Comparison of ENCODE assay signal across 14 mouse cellular contexts in the genomic region with DNA sequence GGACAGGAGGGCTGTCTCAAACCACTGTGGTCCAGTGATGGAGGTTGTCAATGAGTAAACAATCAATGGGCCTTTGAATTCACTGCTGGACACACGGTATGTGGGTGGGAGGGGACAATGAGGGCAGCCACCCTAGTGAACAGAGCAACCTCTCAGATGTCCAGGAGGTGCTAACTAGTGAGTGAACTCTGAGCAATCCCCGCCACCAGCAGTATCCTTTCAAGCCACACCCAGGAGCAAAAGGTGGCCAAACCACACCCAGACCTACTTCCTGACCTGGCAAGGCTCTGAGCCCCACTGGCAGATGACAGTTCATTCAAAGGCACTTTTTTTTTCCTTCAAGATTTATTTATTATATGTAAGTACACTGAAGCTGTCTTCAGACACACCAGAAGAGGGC. TPM values are rescaled to one million over a fixed set of nuclear protein-coding genes. Genes with fewer than 3 reads are reported as not detected.
DNase-seq lines count a peak whose midpoint lies in the region; ATAC-seq and TF ChIP-seq lines count a peak whose summit lies in the region.
"Had no signal": no experiment of that assay in that cellular context is flagged by ENCODE, and none has a peak within 500 bp of the region (broad histone marks: within the 10 kb centered on the region; RNA-seq: fewer than 3 reads in every experiment).

No protein-coding gene starts in this region.

- peaks cover 28% of the 10 kb centered on the region for H3K27me3 ChIP-seq in intestine, embryonic 15.5 days (replicated peaks)
- peaks cover 25% of the 10 kb centered on the region for H3K27me3 ChIP-seq in intestine, postnatal 0 days (replicated peaks; ENCODE audit: control insufficient read depth, insufficient read depth, low read length)
- H3K27me3 ChIP-seq in E14TG2a.4 (ENCODE audit: insufficient read depth, low read length): peaks cover 52% of the 10 kb centered on the region
- H3K27me3 ChIP-seq in limb, embryonic 13.5 days: peaks cover 62% of the 10 kb centered on the region
- peaks cover 50% of the 10 kb centered on the region for H3K27me3 ChIP-seq in midbrain, embryonic 16.5 days (ENCODE audit: control insufficient read depth, insufficient read depth, low read depth, low read length)
- peaks cover 42% of the 10 kb centered on the region for H3K27me3 ChIP-seq in midbrain, embryonic 11.5 days (ENCODE audit: control insufficient read depth, insufficient read depth, low read length)

- H3K4me2 ChIP-seq in intestine, embryonic 15.5 days (replicated peaks): peak overlapping the region; percentile 84; the same call in 1 of the 2 replicates
- no peak overlapping the region for H3K4me2 ChIP-seq in intestine, postnatal 0 days (replicated peaks; ENCODE audit: low read depth)
- H3K4me2 ChIP-seq in limb, embryonic 13.5 days (replicated peaks): peak overlapping the region; percentile 81
- H3K4me2 ChIP-seq in midbrain, embryonic 16.5 days (ENCODE audit: low read length): no peak overlapping the region
- H3K4me2 ChIP-seq in midbrain, embryonic 11.5 days: no peak overlapping the region

- DNase-seq in kidney, adult 8-10 months: peak; percentile 81 to 89
- DNase-seq in midbrain, embryonic 11.5 days (ENCODE audit: low spot score, missing footprints): no peak
- DNase-seq: B cell, adult 2 months; cerebellum, adult 11 months had no signal

- no peak for ATAC-seq in intestine, embryonic 15.5 days
- ATAC-seq in intestine, postnatal 0 days: no peak
- ATAC-seq in limb, embryonic 13.5 days (ENCODE audit: low FRiP score, low read depth): no peak
- no peak for ATAC-seq in activated CD4-positive, CD25-positive, alpha-beta regulatory T cell, adult 4 months
- ATAC-seq in midbrain, embryonic 16.5 days: no peak
- ATAC-seq in midbrain, embryonic 11.5 days (ENCODE audit: low FRiP score): no peak
- ATAC-seq: forebrain, embryonic 14.5 days had no signal

- no peak overlapping the region for H3K4me3 ChIP-seq in intestine, embryonic 15.5 days (replicated peaks)
- H3K4me3 ChIP-seq in intestine, postnatal 0 days (ENCODE audit: low read depth, low read length): no peak overlapping the region
- H3K4me3 ChIP-seq in E14TG2a.4 (replicated peaks; ENCODE audit: low read length): peak overlapping the region; percentile 81
- H3K4me3 ChIP-seq in limb, embryonic 13.5 days: peak overlapping the region; percentile 54
- H3K4me3 ChIP-seq in midbrain, embryonic 16.5 days (ENCODE audit: low read depth, low read length): no peak overlapping the region
- H3K4me3 ChIP-seq in midbrain, embryonic 11.5 days (ENCODE audit: low read depth, low read length): no peak overlapping the region

- no peak overlapping the region for H3K27ac ChIP-seq in intestine, embryonic 15.5 days
- H3K27ac ChIP-seq in intestine, postnatal 0 days (ENCODE audit: low read depth, low read length): no peak overlapping the region
- H3K27ac ChIP-seq in limb, embryonic 13.5 days: no peak overlapping the region
- no peak overlapping the region for H3K27ac ChIP-seq in midbrain, embryonic 16.5 days (ENCODE audit: low read length)
- H3K27ac ChIP-seq in midbrain, embryonic 11.5 days (ENCODE audit: low read depth, low read length): no peak overlapping the region
- H3K27ac ChIP-seq: hindbrain, embryonic 15.5 days; lung, embryonic 15.5 days; midbrain, embryonic 12.5 days had no signal

- TF ChIP-seq CTCF in intestine, postnatal 0 days (IDR thresholded peaks at IDR 0.05; ENCODE audit: low read depth): no peak
- TF ChIP-seq CTCF in E14TG2a.4 (conservative IDR thresholded peaks at IDR 0.05; ENCODE audit: low read length): no peak

- no peak overlapping the region for H3K9ac ChIP-seq in intestine, embryonic 15.5 days
- no peak overlapping the region for H3K9ac ChIP-seq in intestine, postnatal 0 days (ENCODE audit: low read depth, low read length)
- no peak overlapping the region for H3K9ac ChIP-seq in limb, embryonic 13.5 days
- no peak overlapping the region for H3K9ac ChIP-seq in midbrain, embryonic 16.5 days (ENCODE audit: low read depth, low read length)
- H3K9ac ChIP-seq in midbrain, embryonic 11.5 days (ENCODE audit: low read length): no peak overlapping the region
- H3K9ac ChIP-seq: midbrain, embryonic 12.5 days had no signal

- peaks cover 15% of the 10 kb centered on the region for H3K4me1 ChIP-seq in intestine, embryonic 15.5 days (replicated peaks)
- peaks cover 8% of the 10 kb centered on the region; the same call in 1 of the 2 replicates for H3K4me1 ChIP-seq in intestine, postnatal 0 days (replicated peaks; ENCODE audit: control insufficient read depth, insufficient read depth, low read length)
- H3K4me1 ChIP-seq in E14TG2a.4 (replicated peaks; ENCODE audit: low read depth, low read length): peaks cover 77% of the 10 kb centered on the region
- H3K4me1 ChIP-seq in limb, embryonic 13.5 days: peaks cover 11% of the 10 kb centered on the region
- H3K4me1 ChIP-seq in midbrain, embryonic 16.5 days (ENCODE audit: control insufficient read depth, insufficient read depth, low read length): peaks cover 11% of the 10 kb centered on the region
- peaks cover 5% of the 10 kb centered on the region; the same call in 1 of the 2 replicates for H3K4me1 ChIP-seq in midbrain, embryonic 11.5 days (ENCODE audit: control insufficient read depth, insufficient read depth, low read length)

- no peaks in the 10 kb centered on the region for H3K9me3 ChIP-seq in intestine, embryonic 15.5 days
- no peaks in the 10 kb centered on the region for H3K9me3 ChIP-seq in intestine, postnatal 0 days (ENCODE audit: control insufficient read depth)
- no peaks in the 10 kb centered on the region for H3K9me3 ChIP-seq in E14TG2a.4 (ENCODE audit: low read length)
- H3K9me3 ChIP-seq in limb, embryonic 13.5 days: no peaks in the 10 kb centered on the region
- no peaks in the 10 kb centered on the region for H3K9me3 ChIP-seq in midbrain, embryonic 16.5 days (replicated peaks; ENCODE audit: control insufficient read depth, low read length, poor library complexity, severe bottlenecking)
- no peaks in the 10 kb centered on the region for H3K9me3 ChIP-seq in midbrain, embryonic 11.5 days (ENCODE audit: control insufficient read depth, low read length)
- H3K9me3 ChIP-seq: hindbrain, embryonic 15.5 days; lung, embryonic 15.5 days; midbrain, embryonic 12.5 days had no signal

- 45% methylated on average over 2 of the region's 2 CpGs for WGBS in intestine, embryonic 15.5 days
- 29% methylated on average over 2 of the region's 2 CpGs for WGBS in intestine, postnatal 0 days
- WGBS in limb, embryonic 13.5 days: 18% methylated on average over 2 of the region's 2 CpGs
- WGBS in midbrain, embryonic 16.5 days: 44% methylated on average over 2 of the region's 2 CpGs
- WGBS in midbrain, embryonic 11.5 days: 42% methylated on average over 2 of the region's 2 CpGs

- H3K36me3 ChIP-seq in intestine, embryonic 15.5 days: no peaks in the 10 kb centered on the region
- no peaks in the 10 kb centered on the region for H3K36me3 ChIP-seq in intestine, postnatal 0 days (ENCODE audit: control insufficient read depth, insufficient read depth)
- H3K36me3 ChIP-seq in E14TG2a.4 (ENCODE audit: insufficient read depth, low read length): peaks cover 6% of the 10 kb centered on the region; the same call in 1 of the 2 replicates
- no peaks in the 10 kb centered on the region for H3K36me3 ChIP-seq in limb, embryonic 13.5 days
- H3K36me3 ChIP-seq in midbrain, embryonic 16.5 days (ENCODE audit: control insufficient read depth, insufficient read depth, low read length): no peaks in the 10 kb centered on the region
- no peaks in the 10 kb centered on the region for H3K36me3 ChIP-seq in midbrain, embryonic 11.5 days (ENCODE audit: control insufficient read depth, insufficient read depth, low read length)
- H3K36me3 ChIP-seq: hindbrain, embryonic 15.5 days; lung, embryonic 15.5 days; midbrain, embryonic 12.5 days had no signal

RNA-seq across cellular contexts. Expression of gene Phlda2, which starts 2.0 kb away (rescaled TPM):
- polyA plus RNA-seq in intestine, embryonic 15.5 days (2015; fragmentation: Nextera tagmentation; extraction: Ambion mirVana): 13.6 and 17.7 TPM in 2 replicates
- polyA plus RNA-seq in intestine, postnatal 0 days (2015; fragmentation: Nextera tagmentation; extraction: Ambion mirVana): 1.0 and 1.3 TPM in 2 replicates
- 20.4 and 23.2 TPM in 2 replicates for polyA plus RNA-seq in limb, embryonic 13.5 days (2015; fragmentation: Nextera tagmentation; extraction: Ambion mirVana)
- polyA plus RNA-seq in activated CD4-positive, CD25-positive, alpha-beta regulatory T cell, adult 4 months (2017; shearing (Covaris generic)): not detected
- 0.93 TPM in 1 of 2 replicates, not detected in the other for polyA plus RNA-seq in midbrain, embryonic 16.5 days (2015; fragmentation: Nextera tagmentation; extraction: Ambion mirVana)
- 0.37 and 0.54 TPM in 2 replicates for polyA plus RNA-seq in midbrain, embryonic 11.5 days (2014; fragmentation: Nextera tagmentation; extraction: Ambion mirVana)

RNA-seq across cellular contexts. Expression of gene Slc22a18, which starts 27.4 kb away (rescaled TPM):
- 11.4 and 13.4 TPM in 2 replicates for polyA plus RNA-seq in intestine, embryonic 15.5 days (2015; fragmentation: Nextera tagmentation; extraction: Ambion mirVana)
- polyA plus RNA-seq in intestine, postnatal 0 days (2015; fragmentation: Nextera tagmentation; extraction: Ambion mirVana): 21.6 and 25.0 TPM in 2 replicates
- polyA plus RNA-seq in limb, embryonic 13.5 days (2015; fragmentation: Nextera tagmentation; extraction: Ambion mirVana): 1.4 and 1.5 TPM in 2 replicates
- polyA plus RNA-seq in activated CD4-positive, CD25-positive, alpha-beta regulatory T cell, adult 4 months (2017; shearing (Covaris generic)): under 1 TPM in 1 of 2 experiments, not detected in 1; 0.32 TPM
- polyA plus RNA-seq in midbrain, embryonic 16.5 days (2015; fragmentation: Nextera tagmentation; extraction: Ambion mirVana): 0.55 and 1.1 TPM in 2 replicates
- 0.16 and 0.30 TPM in 2 replicates for polyA plus RNA-seq in midbrain, embryonic 11.5 days (2014; fragmentation: Nextera tagmentation; extraction: Ambion mirVana)

RNA-seq across cellular contexts. Expression of gene Cdkn1c, which starts 40.1 kb away (rescaled TPM):
- 672 and 702 TPM in 2 replicates for polyA plus RNA-seq in intestine, embryonic 15.5 days (2015; fragmentation: Nextera tagmentation; extraction: Ambion mirVana)
- polyA plus RNA-seq in intestine, postnatal 0 days (2015; fragmentation: Nextera tagmentation; extraction: Ambion mirVana): 542 and 615 TPM in 2 replicates
- 1,335 and 1,388 TPM in 2 replicates for polyA plus RNA-seq in limb, embryonic 13.5 days (2015; fragmentation: Nextera tagmentation; extraction: Ambion mirVana)
- polyA plus RNA-seq in activated CD4-positive, CD25-positive, alpha-beta regulatory T cell, adult 4 months (2017; shearing (Covaris generic)): under 1 TPM; 0.24 to 0.41 TPM
- polyA plus RNA-seq in midbrain, embryonic 16.5 days (2015; fragmentation: Nextera tagmentation; extraction: Ambion mirVana): 171 and 184 TPM in 2 replicates
- polyA plus RNA-seq in midbrain, embryonic 11.5 days (2014; fragmentation: Nextera tagmentation; extraction: Ambion mirVana): 789 and 799 TPM in 2 replicates

RNA-seq across cellular contexts. Expression of gene Nap1l4, which starts 48.0 kb away (rescaled TPM):
- 198 TPM in 2 replicates for polyA plus RNA-seq in intestine, embryonic 15.5 days (2015; fragmentation: Nextera tagmentation; extraction: Ambion mirVana)
- polyA plus RNA-seq in intestine, postnatal 0 days (2015; fragmentation: Nextera tagmentation; extraction: Ambion mirVana): 79.9 and 85.0 TPM in 2 replicates
- 281 and 285 TPM in 2 replicates for polyA plus RNA-seq in limb, embryonic 13.5 days (2015; fragmentation: Nextera tagmentation; extraction: Ambion mirVana)
- 100 to 1,000 TPM; 246 to 261 TPM for polyA plus RNA-seq in activated CD4-positive, CD25-positive, alpha-beta regulatory T cell, adult 4 months (2017; shearing (Covaris generic))
- 327 and 338 TPM in 2 replicates for polyA plus RNA-seq in midbrain, embryonic 16.5 days (2015; fragmentation: Nextera tagmentation; extraction: Ambion mirVana)
- polyA plus RNA-seq in midbrain, embryonic 11.5 days (2014; fragmentation: Nextera tagmentation; extraction: Ambion mirVana): 190 and 194 TPM in 2 replicates

Comparison
In these comparisons a context has a peak if more than half of its experiments do, and no peak if none do; other contexts are left out.
1. H3K4me2 ChIP-seq: peak in intestine, embryonic 15.5 days (single experiment) and limb, embryonic 13.5 days (single experiment); none in intestine, postnatal 0 days (single experiment), midbrain, embryonic 16.5 days (single experiment) and midbrain, embryonic 11.5 days (single experiment).
2. H3K4me3 ChIP-seq: peak in E14TG2a.4 (single experiment) and limb, embryonic 13.5 days (single experiment); none in intestine, embryonic 15.5 days (single experiment), intestine, postnatal 0 days (single experiment), midbrain, embryonic 16.5 days (single experiment) and midbrain, embryonic 11.5 days (single experiment).
3. RNA of gene Cdkn1c, which starts 40.1 kb away (polyA plus RNA-seq): 1,335 to 1,388 TPM in limb, embryonic 13.5 days, 789 to 799 TPM in midbrain, embryonic 11.5 days, 672 to 702 TPM in intestine, embryonic 15.5 days, 542 to 615 TPM in intestine, postnatal 0 days and 171 to 184 TPM in midbrain, embryonic 16.5 days; 0.24 to 0.41 TPM in activated CD4-positive, CD25-positive, alpha-beta regulatory T cell, adult 4 months; every median in the first group is over 100 times any median in the second.